Mouse (Mus musculus): ENCODE measurements around the gene Pank1. TPM values are rescaled to one million over a fixed set of nuclear protein-coding genes. Genes with fewer than 3 reads are reported as not detected.

Pank1 gene
- 7.2 TPM for polyA plus RNA-seq (2017; shearing (Covaris generic))

GRCm38 (mm10) chr19:34878603-34879541 lies at the start of gene Pank1:
TSS of gene Pank1 (minus strand) at chr19:34879455.

DNA sequence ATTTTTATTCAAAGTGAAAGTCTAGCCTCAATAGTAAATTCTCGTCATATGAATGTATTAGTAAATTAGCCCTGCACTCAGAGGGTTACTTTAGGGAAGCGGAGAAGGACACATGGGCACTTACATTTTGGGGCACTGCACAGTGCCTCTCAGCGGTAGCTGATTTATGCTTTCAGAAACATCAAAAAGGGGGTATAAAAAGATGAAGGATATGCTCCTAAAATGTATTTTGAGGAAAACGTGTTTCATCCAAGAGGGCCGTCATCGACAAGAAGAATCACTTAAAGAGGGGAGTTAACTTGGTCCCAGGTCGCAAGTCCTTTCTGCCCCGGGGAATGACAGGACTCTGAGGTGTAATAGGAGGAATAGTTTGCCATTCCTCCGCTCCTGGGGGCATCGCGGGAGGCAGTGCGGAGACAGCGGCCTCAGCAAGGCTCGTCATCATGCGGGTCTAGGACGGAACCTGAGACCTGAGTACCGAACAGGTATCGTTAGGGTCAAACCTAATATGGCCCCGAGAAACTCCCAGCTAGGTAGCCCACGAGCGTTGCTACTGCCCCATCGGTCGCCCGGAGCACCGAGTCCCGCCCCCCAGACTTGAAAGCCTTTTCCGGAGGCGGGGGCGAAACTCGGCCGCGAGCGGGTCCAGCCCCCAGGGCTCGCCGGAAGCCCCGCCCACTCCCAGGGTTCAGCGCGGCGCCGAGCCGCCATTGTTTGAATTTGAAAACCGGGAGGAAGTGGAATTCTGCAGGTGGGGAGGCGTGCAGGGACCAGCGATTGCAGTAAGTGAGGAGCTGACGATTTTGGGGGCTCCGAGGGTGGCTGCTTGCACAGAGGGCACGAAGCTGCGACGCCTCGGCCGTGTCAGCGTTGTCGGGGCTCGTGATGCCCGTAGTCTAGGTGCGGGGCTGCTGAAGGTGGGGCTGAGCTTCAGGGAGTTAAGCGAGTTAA lies 42.7 kb upstream of the Pank1 start, which contains the start of gene Kif20b:
Kif20b (plus strand) TSS at position 710 of the 951 bp plus-strand sequence.

Other genes with a start within 250 kb of the Pank1 start
- gene Ifit1bl2, start 238.7 kb downstream of the Pank1 start, polyA plus RNA-seq (2017; shearing (Covaris generic)): not detected
- gene Ifit1, start 238.6 kb downstream of the Pank1 start, polyA plus RNA-seq (2017; shearing (Covaris generic)): 6.7 TPM
- not detected for gene Slc16a12, start 132.2 kb downstream of the Pank1 start, polyA plus RNA-seq (2017; shearing (Covaris generic))
- gene Kif20b, start 42.9 kb upstream of the Pank1 start, polyA plus RNA-seq (2017; shearing (Covaris generic)): 5.7 TPM